Mouse (Mus musculus): ENCODE data around the gene Nif3l1.
A peak's percentile ranks its signal among the peaks of the same experiment; 100 is the strongest.

The Nif3l1 gene

DNA sequence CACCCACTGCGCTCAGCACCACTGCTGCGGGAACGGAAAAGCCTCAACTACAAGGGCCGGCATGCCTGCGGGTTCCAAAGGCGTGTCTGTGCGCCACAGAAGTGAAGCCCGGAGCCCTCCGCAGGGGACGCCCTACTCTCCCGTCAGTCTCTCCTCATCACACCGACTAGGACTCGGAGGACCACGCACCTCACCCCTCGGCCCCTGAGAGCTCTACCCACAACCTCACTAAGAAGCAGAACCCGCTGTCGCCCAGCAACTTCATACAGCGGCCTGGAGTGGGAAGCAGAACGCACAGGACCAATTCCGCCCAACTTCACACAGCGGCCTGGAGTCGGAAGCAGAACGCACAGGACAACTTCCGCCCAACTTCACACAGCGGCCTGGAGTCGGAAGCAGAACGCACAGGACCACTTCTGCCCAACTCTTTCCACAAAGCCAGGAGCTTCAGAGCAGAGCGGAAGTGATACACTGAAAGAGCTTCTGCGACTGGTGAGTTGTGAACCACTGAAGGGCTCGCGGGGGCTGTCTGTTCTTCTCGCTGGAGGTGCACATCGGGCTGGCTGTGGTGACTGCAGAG lies at the start of gene Nif3l1, which contains the start of gene Ppil3:
Nif3l1 (plus strand) TSS at position 9 of the 580 bp plus-strand sequence.
Ppil3 (minus strand) TSS at position 344 of the 580 bp plus-strand sequence.
- DNase-seq: peak; percentile 91

DNA sequence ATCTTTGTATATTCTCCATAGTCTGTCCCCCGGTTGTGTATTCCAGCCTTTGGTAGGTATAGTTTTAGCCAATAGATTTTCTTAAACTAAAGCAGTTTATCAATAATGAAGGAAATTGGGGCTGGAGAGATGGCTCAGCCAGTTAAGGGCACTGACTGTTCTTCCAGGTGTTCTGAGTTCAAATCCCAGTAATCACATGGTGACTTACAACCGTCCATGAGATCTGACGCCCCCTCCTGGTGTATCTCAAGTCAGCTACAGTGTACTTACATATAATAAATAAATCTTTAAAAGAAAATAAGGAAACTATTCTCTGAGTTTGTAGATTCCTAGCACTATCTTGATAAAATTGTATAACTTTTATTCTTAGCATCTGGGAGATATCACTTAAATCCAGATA lies 49.6 kb upstream of the Nif3l1 start:
- no peak for DNase-seq

DNA sequence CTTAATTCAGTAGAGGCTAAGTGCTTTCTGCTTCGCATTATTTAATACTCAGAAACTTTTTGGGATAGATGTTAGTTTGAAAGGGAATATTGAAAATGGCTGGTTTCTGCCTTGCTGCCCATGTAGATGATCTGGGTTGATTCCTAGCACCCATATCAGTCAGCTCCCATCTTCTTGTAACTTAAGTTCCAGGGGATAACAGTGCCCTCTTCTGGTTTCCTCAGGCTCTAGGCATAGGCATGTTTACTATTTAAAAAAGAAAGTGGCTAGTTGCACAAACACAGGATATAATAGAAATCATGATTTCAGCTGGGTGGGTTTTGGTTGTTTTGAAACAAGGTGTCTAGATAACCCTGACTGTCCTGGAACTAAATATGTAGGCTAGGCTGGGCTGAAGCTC lies 48.8 kb upstream of the Nif3l1 start:
- no peak for DNase-seq

DNA sequence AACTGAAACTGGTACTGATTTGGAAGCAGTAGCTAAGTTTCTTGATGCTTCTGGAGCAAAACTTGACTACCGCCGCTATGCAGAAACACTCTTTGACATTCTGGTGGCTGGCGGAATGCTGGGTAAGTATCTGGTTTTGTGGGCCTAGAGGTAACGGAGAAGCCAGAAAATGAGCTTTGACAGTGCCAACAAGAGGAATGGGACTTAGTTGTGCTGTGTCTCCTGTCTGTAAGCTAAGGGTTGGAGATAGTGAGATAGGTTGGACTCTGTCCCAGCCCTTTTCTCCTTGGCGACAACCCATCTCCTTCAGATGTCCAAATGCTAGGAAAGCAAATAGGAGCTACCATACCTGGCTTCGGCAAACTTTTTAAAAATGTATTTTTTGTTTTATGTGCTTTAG lies 47.2 kb upstream of the Nif3l1 start:
- DNase-seq: no peak

DNA sequence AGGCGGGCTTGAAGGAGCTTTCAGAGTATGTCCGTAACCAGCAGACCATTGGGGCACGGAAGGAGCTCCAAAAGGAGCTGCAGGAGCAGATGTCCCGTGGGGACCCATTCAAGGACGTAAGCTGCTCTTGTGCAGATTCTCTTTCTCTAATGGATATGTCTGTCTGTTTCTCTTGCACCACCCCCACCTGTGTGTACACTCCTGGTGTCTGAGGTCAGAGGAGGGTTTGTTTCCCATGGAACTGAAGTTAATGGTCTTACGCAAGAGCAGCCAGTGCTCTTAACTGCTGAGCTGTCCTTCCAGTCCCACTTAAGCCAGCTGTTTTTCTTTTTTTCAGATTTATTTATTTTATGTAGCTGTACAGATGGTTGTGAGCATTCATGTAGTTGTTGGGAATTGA lies 43.6 kb upstream of the Nif3l1 start:
- DNase-seq: no peak

DNA sequence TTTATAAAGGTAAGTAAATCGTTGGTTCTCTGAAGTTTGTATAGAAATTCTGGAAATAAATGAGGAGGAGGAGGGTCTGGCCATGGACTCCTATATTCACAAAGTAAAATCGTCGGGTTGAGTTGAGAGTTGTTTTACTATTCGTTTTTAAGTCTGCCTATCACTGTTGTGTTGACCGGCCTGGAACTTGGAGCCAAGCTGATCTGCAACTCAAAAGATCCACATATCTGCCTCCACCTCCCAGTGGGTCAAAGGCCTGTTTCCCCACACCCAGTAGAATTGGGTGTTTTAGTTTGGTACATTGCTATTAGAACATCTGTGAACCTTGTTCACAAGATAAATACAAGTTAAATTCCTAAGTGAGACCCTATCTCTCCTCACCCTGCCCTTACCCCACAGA lies 41.2 kb upstream of the Nif3l1 start:
- no peak for DNase-seq

DNA sequence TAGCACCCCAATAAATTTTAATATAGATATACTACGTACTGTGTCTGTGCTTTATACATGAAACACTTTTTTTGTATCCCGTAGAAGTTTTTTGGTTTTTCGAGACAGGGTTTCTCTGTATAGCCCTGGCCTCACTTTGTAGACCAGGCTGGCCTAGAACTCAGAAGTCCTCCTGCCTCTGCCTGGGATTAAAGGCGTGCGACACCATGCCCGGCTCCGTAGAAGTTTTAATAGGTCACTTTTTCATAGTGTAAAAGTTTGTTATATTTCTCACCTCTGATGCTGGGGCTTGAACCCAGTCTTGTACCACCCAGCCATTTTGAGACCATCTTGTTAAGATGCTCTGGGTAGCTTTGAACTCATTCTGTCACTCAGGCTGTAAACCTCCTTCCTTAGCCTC lies 37.6 kb upstream of the Nif3l1 start:
- no peak for DNase-seq

DNA sequence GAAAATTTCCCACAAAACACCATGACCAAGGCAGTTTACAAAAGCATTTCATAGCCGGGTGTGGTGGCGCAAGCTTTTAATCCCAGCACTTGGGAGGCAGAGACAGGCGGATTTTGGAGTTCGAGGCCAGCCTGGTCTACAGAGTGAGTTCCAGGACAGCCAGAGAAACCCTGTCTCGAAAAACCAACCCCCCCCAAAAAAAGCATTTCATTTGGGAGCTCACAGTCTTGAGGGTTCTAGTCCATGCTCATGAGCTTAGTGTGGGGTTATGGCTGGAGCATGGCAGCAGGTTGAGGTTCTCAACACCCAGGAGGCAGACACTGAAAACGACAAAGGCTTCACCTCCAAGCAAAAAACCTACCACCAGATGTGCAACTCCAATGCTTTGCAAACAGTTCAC lies 36.8 kb upstream of the Nif3l1 start:
- no peak for DNase-seq

DNA sequence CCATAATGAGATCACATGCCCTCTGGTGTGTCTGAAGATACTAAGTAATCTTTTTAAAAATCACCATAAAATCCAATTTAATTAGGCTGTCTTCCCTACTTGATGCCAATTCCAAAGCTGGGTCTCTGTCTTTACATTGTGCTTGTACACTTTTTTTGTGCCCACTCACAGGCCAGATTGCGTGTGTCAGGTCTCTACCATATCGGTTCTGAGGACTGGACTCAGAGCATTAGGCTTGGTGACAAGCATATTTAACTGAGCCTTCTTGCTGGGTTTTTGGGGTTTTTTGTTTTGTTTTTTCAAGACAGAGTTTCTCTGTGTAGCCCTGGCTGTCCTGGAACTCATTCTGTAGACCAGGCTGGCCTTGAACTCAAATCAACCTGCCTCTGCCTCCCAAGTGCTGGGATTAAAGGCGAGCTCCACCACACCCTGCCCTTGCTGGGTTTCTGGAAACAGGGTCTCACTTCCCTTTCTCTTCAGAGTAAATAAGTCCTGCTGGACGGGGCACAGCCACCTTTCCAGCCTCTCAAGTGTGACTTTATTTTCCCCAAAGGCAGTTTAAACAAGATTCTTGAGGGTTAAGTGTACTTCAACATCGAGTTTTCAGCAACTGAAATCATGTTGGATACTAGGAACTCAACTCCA lies 35.3 kb upstream of the Nif3l1 start:
- no peak for DNase-seq

DNA sequence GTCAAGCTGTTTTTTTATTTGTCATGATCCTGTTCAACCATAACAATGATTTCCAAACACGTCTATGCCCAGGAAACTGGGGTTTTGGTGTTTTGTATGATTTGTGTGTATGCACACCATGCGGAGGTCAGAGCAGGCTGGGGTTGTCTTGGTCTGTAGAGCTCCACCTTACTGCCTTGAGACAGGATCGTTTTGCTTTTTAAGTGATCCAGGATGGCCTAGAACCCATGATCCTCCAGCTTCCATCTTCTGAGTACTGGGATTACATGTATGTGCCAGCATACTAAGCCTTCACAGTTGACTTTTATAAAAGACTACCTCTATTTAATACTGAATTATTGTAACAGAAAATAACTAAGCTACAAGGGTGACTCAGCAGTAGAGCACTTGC lies 34.8 kb upstream of the Nif3l1 start:
- no peak for DNase-seq

DNA sequence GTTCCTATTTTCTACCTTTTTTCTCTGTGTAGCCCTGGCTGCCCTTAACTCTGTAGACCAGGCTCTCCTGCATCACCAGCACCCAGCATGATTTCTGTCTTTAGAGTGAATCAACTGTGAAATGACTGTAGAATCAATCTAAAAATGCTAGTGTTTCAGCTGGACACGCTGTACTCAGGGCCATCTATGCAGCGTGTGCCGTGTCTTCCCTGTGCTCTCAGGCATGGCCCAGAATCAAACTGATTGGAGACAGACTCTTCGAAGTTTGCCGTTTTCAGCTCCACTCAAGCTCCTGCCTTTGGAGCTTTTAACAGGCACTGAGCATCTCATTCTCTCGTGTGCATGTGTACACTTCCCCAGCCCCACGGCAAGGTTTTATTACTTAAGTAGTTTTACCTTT lies 34.2 kb upstream of the Nif3l1 start:
- DNase-seq: no peak

DNA sequence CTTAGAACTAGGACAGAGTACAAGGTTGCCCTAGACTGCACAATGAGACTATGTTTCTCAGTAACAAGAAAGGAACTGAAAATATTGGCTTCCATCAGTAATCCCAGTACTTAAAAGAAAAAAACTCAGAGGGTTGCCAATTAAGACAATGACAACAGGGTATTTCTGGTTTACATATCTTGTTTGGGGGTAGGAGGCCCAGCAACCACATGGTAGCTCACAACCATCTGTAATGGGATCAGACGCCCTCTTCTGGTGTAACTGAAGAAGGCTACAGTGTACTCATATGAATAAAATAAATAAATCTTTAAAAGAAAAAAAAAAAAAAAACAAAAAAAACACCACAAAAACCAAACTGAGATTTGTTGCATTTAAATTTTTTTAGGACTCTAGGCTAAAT lies 29.5 kb upstream of the Nif3l1 start:
- DNase-seq: no peak

DNA sequence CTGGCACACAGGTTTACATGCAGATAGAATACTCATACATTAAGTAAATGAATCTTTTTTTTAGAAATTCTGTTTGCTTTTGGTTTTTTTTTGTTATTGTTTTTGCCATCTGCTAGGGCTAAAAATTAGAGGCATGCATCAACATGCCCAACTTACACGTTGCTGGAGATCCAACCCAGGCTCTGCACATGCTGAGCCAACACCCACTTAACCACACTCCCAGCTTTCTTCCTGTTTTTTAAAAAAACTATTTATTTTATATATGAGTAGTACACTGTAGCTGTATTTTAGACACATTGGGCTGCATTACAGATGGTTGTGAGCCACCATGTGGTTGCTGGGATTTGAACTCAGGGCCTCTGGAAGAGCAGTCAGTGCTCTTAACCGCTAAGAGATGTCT lies 28.9 kb upstream of the Nif3l1 start:
- DNase-seq: no peak

DNA sequence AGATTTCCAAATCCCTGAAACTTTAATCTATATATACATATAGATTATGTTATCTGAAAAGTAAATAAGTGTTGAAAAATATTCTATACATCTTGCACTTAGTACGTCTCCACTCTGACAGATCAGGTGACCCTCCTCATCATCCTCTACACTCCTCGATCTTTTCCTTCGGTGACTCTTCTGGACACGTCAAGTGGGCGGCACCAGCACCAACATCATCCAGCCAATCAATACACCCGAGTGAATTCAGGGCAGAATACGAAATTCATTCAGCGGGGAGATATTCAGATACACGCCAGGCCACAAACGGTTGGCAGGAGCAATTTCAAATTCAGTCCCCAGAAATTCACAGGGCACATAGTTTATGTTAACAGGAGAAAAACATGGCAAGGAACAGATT lies 24.9 kb upstream of the Nif3l1 start:
- no peak for DNase-seq

DNA sequence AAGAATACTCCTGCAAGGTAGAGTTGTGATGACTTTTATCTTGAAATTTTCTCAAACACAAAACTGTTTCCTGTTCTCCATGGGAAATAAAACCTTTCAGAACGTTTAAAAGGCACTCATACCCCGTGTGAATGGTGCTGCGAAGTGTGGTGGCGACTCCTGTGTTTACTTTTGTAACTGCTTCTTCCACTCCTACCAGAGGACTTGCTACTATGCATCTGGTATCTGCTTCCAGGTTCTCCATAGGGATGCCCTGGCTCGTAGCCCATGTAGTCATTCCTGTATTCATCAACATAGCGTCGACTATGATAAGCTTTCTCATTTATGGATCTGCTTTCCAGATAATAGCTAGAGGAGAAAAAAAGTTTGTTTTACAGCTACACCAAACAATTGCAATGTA lies 24.0 kb upstream of the Nif3l1 start:
- no peak for DNase-seq

DNA sequence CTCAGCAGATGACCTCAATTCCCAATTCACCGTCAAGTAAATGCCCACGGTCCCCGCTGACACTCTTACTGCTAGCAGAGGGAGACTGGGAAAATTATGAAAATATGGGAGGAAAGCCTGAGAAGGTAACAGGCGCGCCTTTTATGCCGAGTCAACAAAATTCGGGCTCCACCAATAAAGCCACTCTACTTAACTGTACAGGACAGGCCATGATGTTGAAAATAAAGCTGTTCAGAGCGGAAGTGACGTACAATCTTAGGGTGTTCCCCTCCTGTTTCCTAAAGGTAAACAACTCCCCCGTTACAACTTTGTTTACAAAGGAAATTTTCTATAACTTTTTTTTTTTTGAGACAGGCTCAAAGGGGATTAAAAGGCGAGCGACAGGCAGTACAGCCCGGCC lies 22.1 kb upstream of the Nif3l1 start:
- DNase-seq: no peak

DNA sequence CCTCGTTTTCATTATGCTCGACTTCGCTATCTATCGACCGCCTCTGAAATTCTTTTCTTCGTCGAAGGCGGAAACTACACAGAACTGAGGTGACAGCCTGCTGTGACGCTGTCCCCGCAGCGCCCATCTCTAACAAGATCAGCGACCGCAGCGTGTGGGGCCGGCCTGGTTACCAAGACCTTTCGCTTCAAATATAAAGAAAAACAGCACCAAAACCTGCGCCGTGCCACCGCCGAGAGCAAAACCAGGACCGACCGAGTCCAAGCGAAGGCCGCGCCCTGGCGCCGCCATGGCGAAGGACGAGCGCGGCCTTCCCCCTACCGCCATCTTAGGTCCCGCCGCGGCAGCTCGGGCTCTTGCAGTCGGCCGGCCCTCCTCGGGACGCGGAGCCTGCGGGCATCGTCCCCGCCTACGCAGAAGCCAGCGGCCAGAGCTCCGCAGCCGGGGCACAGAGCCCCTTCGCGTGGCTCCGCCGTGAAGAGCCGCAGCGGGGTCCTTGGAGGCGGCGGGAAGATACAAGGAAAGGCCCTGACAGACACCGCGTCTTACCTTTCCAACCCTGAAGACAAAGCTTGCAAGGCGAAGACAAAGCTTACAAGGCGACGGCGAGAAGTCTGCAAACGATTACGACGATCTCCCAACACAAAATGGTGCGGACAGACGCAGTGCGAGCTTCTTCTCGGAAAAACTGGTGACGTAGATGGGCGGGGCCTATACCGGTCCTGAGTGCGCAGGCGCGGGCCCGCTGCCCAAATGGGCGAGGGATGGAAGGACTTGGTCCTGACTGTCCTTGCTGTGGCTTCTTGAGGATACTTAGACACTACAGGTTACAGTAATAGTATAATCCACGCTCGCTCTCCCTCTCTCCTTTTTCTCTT lies 21.3 kb upstream of the Nif3l1 start, which contains the start of gene Clk1:
Clk1 (minus strand) TSS at position 696 of the 878 bp plus-strand sequence.
- peak; percentile 95 for DNase-seq

DNA sequence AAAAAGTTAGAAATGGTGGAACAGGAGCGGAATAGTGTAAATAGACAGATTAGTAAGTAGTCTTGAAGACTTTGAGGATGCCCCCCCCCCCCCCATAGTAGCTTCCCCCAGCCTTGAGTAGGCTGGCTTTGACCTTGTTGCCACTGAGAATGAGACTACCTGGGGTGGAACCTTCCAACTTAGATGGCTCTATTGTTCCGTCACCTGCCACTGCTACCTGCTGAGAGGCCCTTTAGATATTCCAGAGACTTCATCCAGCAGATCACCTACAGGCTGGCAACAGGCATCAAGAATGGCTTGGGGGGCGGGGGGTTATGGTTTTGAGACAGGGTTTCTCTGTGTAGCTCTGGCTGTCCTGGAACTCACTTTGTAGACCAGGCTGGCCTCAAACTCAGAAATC lies 20.4 kb upstream of the Nif3l1 start:
- DNase-seq: no peak

DNA sequence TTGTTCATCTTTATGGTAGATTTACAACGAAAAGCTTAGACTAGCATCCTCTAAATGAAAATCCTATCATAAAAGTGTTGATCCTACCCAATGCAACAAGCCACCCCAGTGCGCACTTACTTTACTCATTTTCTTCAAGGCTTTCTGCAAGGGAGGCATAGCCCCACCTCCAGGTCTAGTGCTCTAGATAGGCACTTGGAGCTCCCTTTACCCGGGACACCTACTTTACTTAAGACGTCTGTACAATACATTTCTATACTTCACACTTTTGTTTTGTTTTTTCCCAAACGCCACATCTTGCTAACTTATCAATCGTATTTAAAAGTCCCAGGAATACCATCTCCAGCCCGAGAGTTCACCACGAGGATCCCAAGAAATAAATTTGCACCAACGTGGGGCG lies 260 bp upstream of the Nif3l1 start:
- DNase-seq: no peak

DNA sequence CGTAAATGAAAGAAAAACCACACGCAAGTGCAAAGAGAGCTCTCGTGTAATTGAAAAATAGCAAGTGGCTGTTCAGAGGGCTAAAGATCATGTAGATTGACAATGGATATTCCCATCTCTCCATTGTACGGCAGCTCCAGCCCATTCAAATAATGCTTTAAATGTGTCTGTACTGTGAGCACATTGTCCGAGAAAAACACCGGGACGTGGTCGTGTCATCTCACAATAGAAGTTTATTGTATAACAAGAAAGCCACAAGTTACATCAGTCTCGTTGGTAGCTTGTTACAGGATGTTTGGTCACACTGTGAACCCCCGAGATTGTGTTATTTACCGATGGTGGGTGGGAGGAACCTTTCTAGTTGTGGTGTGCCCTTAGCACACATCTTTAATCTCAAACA lies 910 bp downstream of the Nif3l1 start:
- no peak for DNase-seq

DNA sequence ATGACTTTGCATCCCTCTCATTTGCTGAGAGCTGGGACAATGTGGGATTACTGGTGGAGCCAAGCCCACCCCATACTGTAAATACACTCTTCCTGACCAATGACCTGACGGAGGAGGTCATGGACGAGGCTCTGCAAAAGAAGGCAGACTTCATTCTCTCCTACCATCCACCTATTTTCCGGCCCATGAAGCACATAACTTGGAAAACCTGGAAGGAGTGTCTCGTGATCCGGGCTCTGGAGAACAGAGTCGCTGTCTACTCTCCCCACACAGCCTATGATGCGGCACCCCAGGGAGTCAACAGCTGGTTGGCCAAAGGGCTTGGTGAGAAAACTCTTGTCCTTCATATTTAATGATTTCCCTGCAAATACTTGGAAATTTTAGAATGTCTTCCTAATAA lies 2.8 kb downstream of the Nif3l1 start:
- DNase-seq: no peak

DNA sequence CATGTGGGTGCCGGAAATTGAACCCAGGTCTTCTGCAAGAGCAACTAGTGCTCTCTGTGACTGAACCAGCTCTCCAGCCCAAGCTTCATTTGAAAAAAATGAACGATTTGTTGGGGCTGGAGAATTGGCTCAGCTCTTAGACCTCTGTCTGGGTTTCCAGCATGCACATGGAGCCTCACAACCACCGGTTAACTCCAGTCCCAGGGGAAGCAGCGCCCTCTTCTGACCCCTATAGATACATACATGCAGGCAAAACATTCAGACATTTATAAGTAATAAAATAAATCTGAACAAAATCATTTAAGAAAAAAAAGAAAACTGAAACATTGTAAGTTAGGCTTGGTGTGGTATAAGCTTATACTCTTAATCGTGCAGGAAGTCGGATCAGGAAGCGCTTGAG lies 3.4 kb downstream of the Nif3l1 start:
- no peak for DNase-seq

DNA sequence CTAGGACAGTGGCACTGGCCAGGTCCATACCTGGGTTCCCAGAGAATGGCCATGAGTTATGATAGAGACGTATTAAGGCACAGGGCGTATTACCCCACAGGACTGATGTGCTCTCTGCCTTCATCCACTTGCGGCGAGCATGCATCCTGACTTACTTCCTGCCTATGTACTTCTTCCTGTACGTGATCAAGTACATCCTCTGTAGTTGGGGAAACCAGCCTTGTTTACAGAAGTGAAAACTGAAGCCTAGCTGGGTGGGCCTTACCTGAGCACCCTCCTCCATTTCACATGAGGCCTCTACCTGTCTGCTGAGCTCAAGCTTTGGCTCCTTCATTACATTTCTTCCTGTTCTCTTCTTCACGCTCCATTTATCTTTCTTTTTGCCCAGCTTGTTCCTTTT lies 9.4 kb downstream of the Nif3l1 start:
- DNase-seq: no peak

DNA sequence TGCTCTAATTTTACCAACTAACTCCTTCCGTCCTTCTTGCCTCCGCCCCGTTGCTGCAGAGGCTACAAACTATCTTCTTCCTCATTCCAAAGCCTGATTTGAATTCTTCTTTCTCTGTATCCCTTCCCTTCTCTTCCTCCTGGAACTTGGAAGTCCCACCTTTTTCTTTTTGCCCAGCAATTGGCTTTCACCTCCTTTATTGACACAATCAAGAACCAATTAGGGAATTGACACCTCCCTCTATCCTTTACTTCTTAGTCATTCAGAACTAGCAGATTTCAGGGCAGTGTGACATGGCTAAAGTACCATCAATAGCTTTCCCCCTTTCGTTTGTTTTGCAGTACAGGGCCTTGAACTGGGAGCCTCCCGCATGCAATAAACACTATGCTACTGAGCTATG lies 13.2 kb downstream of the Nif3l1 start:
- DNase-seq: no peak

Measured in right cerebral cortex, adult 18-20 months (tissue).